Mouse (Mus musculus) lung, embryonic 14.5 days (tissue): ENCODE measurements around the gene Orm3. TPM values are rescaled to one million over a fixed set of nuclear protein-coding genes. Genes with fewer than 3 reads are reported as not detected.

Source experiments
- ATAC-seq: fragments of 200-750 bp; cut with Nextera tagmentation; 2 replicates; pipeline ENCODE4 v1.8.0; 2017; ENCODE audit warnings: mild to moderate bottlenecking, moderate TSS enrichment, moderate library complexity; ENCODE audit not compliant: insufficient read depth
- DNase-seq: peaks from one replicate; pipeline ENCODE4 v3.0.0-alpha.2; 2015
- H3K27ac ChIP-seq: fragments of 300-500 bp; sonication (generic); 2 replicates; pipeline ENCODE4 v1.5.1; 2014; ENCODE audit warnings: low read depth, mild to moderate bottlenecking, moderate library complexity
- H3K27me3 ChIP-seq: fragments of 300-500 bp; sonication (generic); 2 replicates; pipeline ENCODE4 v1.6.1; 2014; ENCODE audit warnings: low read length, control low read depth; ENCODE audit not compliant: insufficient read depth
- H3K36me3 ChIP-seq: fragments of 300-500 bp; sonication (generic); 2 replicates; pipeline ENCODE4 v1.6.1; 2014; ENCODE audit warnings: control low read depth; ENCODE audit not compliant: insufficient read depth
- H3K4me1 ChIP-seq: fragments of 300-500 bp; sonication (generic); 2 replicates; pipeline ENCODE4 v1.6.1; 2014; ENCODE audit warnings: antibody characterized with exemption, control low read depth; ENCODE audit not compliant: insufficient read depth
- H3K4me2 ChIP-seq: fragments of 300-500 bp; sonication (generic); 2 replicates; pipeline ENCODE4 v1.6.1; 2014; ENCODE audit warnings: mild to moderate bottlenecking
- H3K4me3 ChIP-seq: fragments of 300-500 bp; sonication (generic); 2 replicates; pipeline ENCODE4 v1.5.1; 2014; ENCODE audit warnings: low read depth, low read length
- H3K9ac ChIP-seq: fragments of 300-500 bp; sonication (generic); 2 replicates; pipeline ENCODE4 v1.6.1; 2014
- H3K9me3 ChIP-seq: fragments of 300-500 bp; sonication (generic); 2 replicates; pipeline ENCODE4 v1.6.1; 2016; ENCODE audit warnings: low read depth, low read length, control low read depth
- CTCF ChIP-seq: IDR thresholded peaks from 2 replicates; pipeline ENCODE4 v1.5.1; 2016; ENCODE audit warnings: antibody characterized with exemption, low read depth
- WGBS: fragments of 180-500 bp; shearing (Covaris S2); extraction: QIAGEN DNeasy Blood & Tissue Kit; methylation state at CpG from one replicate; pipeline ENCODE4 v1.1.7; 2014; 5-methylcytosine and 5-hydroxymethylcytosine counted together
- polyA plus RNA-seq: library from polyadenylated mRNA; unstranded; fragments of >200 nt; fragmentation: Nextera tagmentation; extraction: Ambion mirVana; gene quantifications from 2 replicates; pipeline ENCODE4 v1.2.1, GENCODE M21; 2014

Gene Orm3
- polyA plus RNA-seq, 1 experiment from 2014 or later, result not detected

GRCm38 (mm10) chr4:63368577-63368976 is 12.6 kb downstream of the Orm3 start:
- 19% methylated on average over 4 of the region's 4 CpGs for WGBS
- Histone ChIP-seq H3K36me3 (peaks cover 51% of the 10 kb centered on the region), H3K27ac (no peak overlapping the region)

GRCm38 (mm10) chr4:63370897-63371296 is 14.9 kb downstream of the Orm3 start:
- Histone ChIP-seq H3K4me3 (no peak overlapping the region), H3K9me3 (no peaks in the 10 kb centered on the region), H3K9ac (no peak overlapping the region), H3K27me3 (no peaks in the 10 kb centered on the region), H3K36me3 (peaks cover 71% of the 10 kb centered on the region), H3K4me2 (no peak overlapping the region), H3K27ac (no peak overlapping the region), H3K4me1 (no peaks in the 10 kb centered on the region)
- no peak for DNase-seq
- 45% methylated on average over 7 of the region's 7 CpGs for WGBS
- no peak for ATAC-seq
- no peak for TF ChIP-seq CTCF

More at GRCm38 (mm10) chr4:63368577-63368976, 12.6 kb downstream of the Orm3 start:
- Histone ChIP-seq H3K4me3 (no peak overlapping the region), H3K4me1 (no peaks in the 10 kb centered on the region), H3K4me2 (no peak overlapping the region), H3K27me3 (no peaks in the 10 kb centered on the region), H3K9ac (no peak overlapping the region), H3K9me3 (no peaks in the 10 kb centered on the region)
- TF ChIP-seq CTCF, result peak; percentile 99
- DNase-seq (peak; percentile 93), ATAC-seq (peak; percentile 80; the same call in 1 of the 2 replicates)

GRCm38 (mm10) chr4:63371890-63372289 is 15.9 kb downstream of the Orm3 start:
- peaks cover 80% of the 10 kb centered on the region for H3K36me3 ChIP-seq
- WGBS, result 62% methylated on average over 3 of the region's 3 CpGs
- H3K4me1 ChIP-seq, result no peaks in the 10 kb centered on the region
- no peaks in the 10 kb centered on the region for H3K27me3 ChIP-seq
- no peak overlapping the region for H3K9ac ChIP-seq
- H3K4me3 ChIP-seq, result no peak overlapping the region
- DNase-seq (peak; percentile 73), ATAC-seq (no peak)
- H3K4me2 ChIP-seq, result no peak overlapping the region
- H3K9me3 ChIP-seq, result no peaks in the 10 kb centered on the region
- peak; percentile 63 for TF ChIP-seq CTCF
- H3K27ac ChIP-seq, result no peak overlapping the region

GRCm38 (mm10) chr4:63373404-63373803 is 17.4 kb downstream of the Orm3 start:
- H3K4me2 ChIP-seq, result no peak overlapping the region
- no peak for TF ChIP-seq CTCF
- no peak overlapping the region for H3K9ac ChIP-seq
- H3K36me3 ChIP-seq, result peaks cover 81% of the 10 kb centered on the region
- H3K4me1 ChIP-seq, result no peaks in the 10 kb centered on the region
- DNase-seq, result no peak
- 87% methylated on average over 8 of the region's 8 CpGs for WGBS
- ATAC-seq, result no peak
- no peaks in the 10 kb centered on the region for H3K9me3 ChIP-seq
- no peaks in the 10 kb centered on the region for H3K27me3 ChIP-seq
- no peak overlapping the region for H3K27ac ChIP-seq
- no peak overlapping the region for H3K4me3 ChIP-seq

GRCm38 (mm10) chr4:63374331-63374730 is 18.4 kb downstream of the Orm3 start:
- no peak for TF ChIP-seq CTCF
- H3K4me3 ChIP-seq, result no peak overlapping the region
- H3K4me2 ChIP-seq, result no peak overlapping the region
- DNase-seq (no peak), ATAC-seq (peak; percentile 15; the same call in 1 of the 2 replicates)
- H3K36me3 ChIP-seq, result peaks cover 84% of the 10 kb centered on the region
- H3K27ac ChIP-seq, result no peak overlapping the region
- no peaks in the 10 kb centered on the region for H3K9me3 ChIP-seq
- H3K9ac ChIP-seq, result no peak overlapping the region
- WGBS, result 72% methylated on average over 12 of the region's 12 CpGs
- no peaks in the 10 kb centered on the region for H3K27me3 ChIP-seq
- no peaks in the 10 kb centered on the region for H3K4me1 ChIP-seq

GRCm38 (mm10) chr4:63375367-63375766 is 19.4 kb downstream of the Orm3 start:
- H3K27me3 ChIP-seq, result no peaks in the 10 kb centered on the region
- no peak overlapping the region for H3K4me2 ChIP-seq
- H3K4me3 ChIP-seq, result no peak overlapping the region
- H3K4me1 ChIP-seq, result no peaks in the 10 kb centered on the region
- ATAC-seq, result no peak
- peak; percentile 31 for DNase-seq
- 48% methylated on average over 1 of the region's 1 CpGs for WGBS
- H3K9me3 ChIP-seq, result no peaks in the 10 kb centered on the region
- no peak overlapping the region for H3K9ac ChIP-seq
- H3K36me3 ChIP-seq, result peaks cover 85% of the 10 kb centered on the region
- TF ChIP-seq CTCF, result no peak
- no peak overlapping the region for H3K27ac ChIP-seq

GRCm38 (mm10) chr4:63377483-63377882 is 21.5 kb downstream of the Orm3 start:
- no peak overlapping the region for H3K27ac ChIP-seq
- H3K9ac ChIP-seq, result no peak overlapping the region
- H3K4me1 ChIP-seq, result no peaks in the 10 kb centered on the region
- ATAC-seq, result no peak
- WGBS, result 66% methylated on average over 7 of the region's 7 CpGs
- no peaks in the 10 kb centered on the region for H3K9me3 ChIP-seq
- H3K36me3 ChIP-seq, result peaks cover 91% of the 10 kb centered on the region
- no peak overlapping the region for H3K4me3 ChIP-seq
- DNase-seq, result peak; percentile 20
- H3K4me2 ChIP-seq, result no peak overlapping the region
- peak; percentile 50 for TF ChIP-seq CTCF
- H3K27me3 ChIP-seq, result no peaks in the 10 kb centered on the region
